Mouse (Mus musculus): Measurements from ENCODE around the gene Fabp3.

GRCm38 (mm10) chr4:130286531-130286930 lies 21.9 kb upstream of the Fabp3 start:
- TF ChIP-seq GATA1 (IDR thresholded peaks at IDR 0.05; ENCODE audit: borderline replicate concordance, low read length), result no peak
- no peak for TF ChIP-seq CTCF (IDR thresholded peaks at IDR 0.05; ENCODE audit: low read depth, low read length)
- no peak for TF ChIP-seq TAL1 (conservative IDR thresholded peaks at IDR 0.05; ENCODE audit: low read depth, low read length)
- no peak for TF ChIP-seq GATA2 (IDR thresholded peaks at IDR 0.05; ENCODE audit: borderline replicate concordance, low read depth, low read length)
- no peak for TF ChIP-seq POLR2AphosphoS5 (IDR thresholded peaks at IDR 0.05; ENCODE audit: insufficient replicate concordance, low read depth, low read length)

Measured in G1E (cell line).